ENCODE assay signal across 16 mouse cellular contexts in the genomic region with DNA sequence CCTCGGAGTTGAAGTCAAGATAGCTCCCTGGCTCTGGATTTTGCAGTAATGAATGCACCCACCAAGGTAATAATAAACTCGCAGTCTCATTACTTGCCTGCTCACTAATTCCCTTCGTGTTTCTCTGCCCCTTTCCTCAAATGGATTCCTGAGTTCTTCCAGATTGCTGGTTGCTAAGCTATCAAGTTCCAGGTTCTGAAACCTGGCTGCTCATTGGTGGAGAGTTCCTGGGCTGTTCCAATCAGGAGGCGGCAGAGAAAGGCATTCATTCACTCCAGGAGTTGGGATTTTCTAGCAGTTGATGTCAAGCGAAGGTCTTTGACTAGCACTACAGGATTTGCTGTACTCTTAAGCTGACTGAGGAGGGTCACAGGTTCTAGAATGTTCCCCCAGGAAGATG.
DNase-seq lines count a peak whose midpoint lies in the region; ATAC-seq lines count a peak whose summit lies in the region.
"Had no signal": no experiment of that assay in that cellular context is flagged by ENCODE, and none has a peak within 500 bp of the region (broad histone marks: within the 10 kb centered on the region; RNA-seq: fewer than 3 reads in every experiment).

No protein-coding gene starts in this region.

- H3K4me2 ChIP-seq in embryonic facial prominence, embryonic 13.5 days: no peak overlapping the region
- H3K4me2 ChIP-seq: embryonic facial prominence, embryonic 15.5 days; liver, embryonic 15.5 days had no signal

- no peaks in the 10 kb centered on the region for H3K36me3 ChIP-seq in embryonic facial prominence, embryonic 13.5 days
- H3K36me3 ChIP-seq: embryonic facial prominence, embryonic 15.5 days; liver, embryonic 15.5 days had no signal

- H3K4me3 ChIP-seq in embryonic facial prominence, embryonic 13.5 days: no peak overlapping the region
- H3K4me3 ChIP-seq: embryonic facial prominence, embryonic 15.5 days; liver, embryonic 15.5 days had no signal

- peaks cover 26% of the 10 kb centered on the region for H3K4me1 ChIP-seq in embryonic facial prominence, embryonic 13.5 days
- H3K4me1 ChIP-seq: liver, embryonic 15.5 days had no signal

- 0 out of 2 replicates have a peak, but pooled peaks have one; percentile 43 for ATAC-seq in embryonic facial prominence, embryonic 13.5 days (ENCODE audit: insufficient number of reproducible peaks, insufficient read depth, low FRiP score, low TSS enrichment, low read depth)
- ATAC-seq in granulocyte monocyte progenitor cell, adult 5-6 weeks (replicated peaks; ENCODE audit: poor library complexity, severe bottlenecking): no peak
- ATAC-seq: CD4-positive, CD25-positive, alpha-beta regulatory T cell, adult 4 months; inflammation-experienced regulatory T-cells, adult 6 months; Patski had no signal

- H3K9ac ChIP-seq in embryonic facial prominence, embryonic 13.5 days: no peak overlapping the region
- H3K9ac ChIP-seq: embryonic facial prominence, embryonic 15.5 days; liver, embryonic 15.5 days had no signal

- WGBS in embryonic facial prominence, embryonic 13.5 days: 30% methylated on average over 5 of the region's 5 CpGs

- no peak overlapping the region for H3K27ac ChIP-seq in embryonic facial prominence, embryonic 13.5 days
- H3K27ac ChIP-seq: embryonic facial prominence, embryonic 15.5 days; liver, embryonic 15.5 days had no signal

- DNase-seq in kidney, adult 11 months: peak; percentile 24
- DNase-seq in kidney, postnatal 25 days: no peak
- DNase-seq in Muller cell, postnatal 12 days (ENCODE audit: inconsistent ontology term): peak; percentile 24
- peak; percentile 30 to 55 for DNase-seq in kidney, postnatal 4 days
- no peak for DNase-seq in spleen, postnatal 14 days (ENCODE audit: low spot score in 2 of 2)
- DNase-seq in cerebellum, postnatal 4 days (ENCODE audit: low spot score in 2 of 2): no peak
- DNase-seq: adrenal gland, adult 8-10 months; heart, adult 11 months; layer of hippocampus, postnatal 36 days had no signal

- H3K27me3 ChIP-seq in embryonic facial prominence, embryonic 13.5 days: no peaks in the 10 kb centered on the region
- H3K27me3 ChIP-seq: embryonic facial prominence, embryonic 15.5 days; liver, embryonic 15.5 days; Patski had no signal

- no peaks in the 10 kb centered on the region for H3K9me3 ChIP-seq in embryonic facial prominence, embryonic 13.5 days
- H3K9me3 ChIP-seq: embryonic facial prominence, embryonic 15.5 days; liver, embryonic 15.5 days had no signal

Comparison
In these comparisons a context has a peak if more than half of its experiments do, and no peak if none do; other contexts are left out.
1. DNase-seq: peak in kidney, adult 11 months (single experiment), Muller cell, postnatal 12 days (single experiment) and kidney, postnatal 4 days (2 of 2); none in kidney, postnatal 25 days (0 of 2), spleen, postnatal 14 days (0 of 2) and cerebellum, postnatal 4 days (0 of 2).